Mouse (Mus musculus) thymus, adult 2 months (tissue): ENCODE measurements around the gene Ttc16. TPM values are rescaled to one million over a fixed set of nuclear protein-coding genes. Genes with fewer than 3 reads are reported as not detected.

Experiments
- DNase-seq: peaks from one replicate; pipeline ENCODE4 v3.0.0; 2021
- H3K27ac ChIP-seq: fragments of 200-500 bp; 2 replicates; pipeline ENCODE4 v1.5.1; 2012; ENCODE audit warnings: low read length, control low read depth; ENCODE audit not compliant: control insufficient read depth, insufficient read depth
- H3K27me3 ChIP-seq: fragments of 200-500 bp; 2 replicates; pipeline ENCODE4 v1.6.1; 2012; ENCODE audit warnings: mild to moderate bottlenecking, low read length, moderate library complexity, mixed read lengths; ENCODE audit not compliant: control insufficient read depth, insufficient read depth
- H3K36me3 ChIP-seq: fragments of 200-500 bp; 2 replicates; pipeline ENCODE4 v1.6.1; 2012; ENCODE audit warnings: mild to moderate bottlenecking, low read length, moderate library complexity; ENCODE audit not compliant: control insufficient read depth, insufficient read depth
- H3K4me1 ChIP-seq: fragments of 200-500 bp; replicated peaks from 2 replicates; pipeline ENCODE4 v1.6.1; 2012; ENCODE audit warnings: low read length; ENCODE audit not compliant: control insufficient read depth, insufficient read depth
- H3K4me3 ChIP-seq: fragments of 200-500 bp; 2 replicates; pipeline ENCODE4 v1.5.1; 2012; ENCODE audit warnings: mild to moderate bottlenecking, low read length, control low read depth, moderate library complexity; ENCODE audit not compliant: control insufficient read depth, insufficient read depth
- CTCF ChIP-seq: fragments of 200-500 bp; IDR thresholded peaks from 2 replicates; pipeline ENCODE4 v1.5.1; 2012; ENCODE audit warnings: mild to moderate bottlenecking, control low read depth, low read length, moderate library complexity, borderline replicate concordance; ENCODE audit not compliant: control insufficient read depth, poor library complexity, insufficient read depth; ENCODE audit errors: extremely low read depth
- POLR2A ChIP-seq: fragments of 200-500 bp; IDR thresholded peaks from 2 replicates; pipeline ENCODE4 v1.6.1; 2012; ENCODE audit warnings: mild to moderate bottlenecking, low read length, control low read depth, moderate library complexity; ENCODE audit not compliant: control insufficient read depth, poor library complexity, insufficient read depth; ENCODE audit errors: extremely low read depth
- WGBS: fragments of 180-500 bp; shearing (Covaris S2); methylation state at CpG from one replicate; pipeline ENCODE4 v1.1.7; 2018; 5-methylcytosine and 5-hydroxymethylcytosine counted together
- polyA plus RNA-seq: library from polyadenylated mRNA; depleted of rRNA; stranded (reverse); fragments of >200 nt; gene quantifications from 2 replicates; pipeline ENCODE4 v1.2.3, GENCODE M21; 2012

Gene Ttc16
- polyA plus RNA-seq, 1 experiment, result 2.3 TPM

DNA sequence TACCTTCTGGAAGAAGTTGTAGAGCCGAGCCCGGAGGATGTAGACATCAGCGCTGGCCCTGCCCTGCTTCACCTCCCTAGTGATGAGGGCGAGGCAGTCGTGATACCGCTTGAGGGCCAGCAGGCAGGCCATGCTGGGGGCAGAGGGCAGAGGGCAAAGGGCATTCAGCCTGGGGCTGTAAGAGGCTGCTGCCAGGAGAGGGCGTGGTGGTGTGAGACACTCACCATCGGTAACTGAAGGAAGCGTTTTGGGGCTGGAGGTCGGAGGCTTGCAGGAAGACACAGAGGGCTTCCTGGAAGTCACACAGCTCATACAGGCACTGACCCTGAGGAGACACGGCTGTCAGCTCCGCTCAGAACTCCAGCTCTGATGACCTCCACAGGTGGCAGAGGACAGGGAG, 3.5 kb downstream of the Ttc16 start:
- TF ChIP-seq POLR2A (no peak), CTCF (no peak)
- 73% methylated on average over 12 of the region's 12 CpGs for WGBS
- no peak for DNase-seq

DNA sequence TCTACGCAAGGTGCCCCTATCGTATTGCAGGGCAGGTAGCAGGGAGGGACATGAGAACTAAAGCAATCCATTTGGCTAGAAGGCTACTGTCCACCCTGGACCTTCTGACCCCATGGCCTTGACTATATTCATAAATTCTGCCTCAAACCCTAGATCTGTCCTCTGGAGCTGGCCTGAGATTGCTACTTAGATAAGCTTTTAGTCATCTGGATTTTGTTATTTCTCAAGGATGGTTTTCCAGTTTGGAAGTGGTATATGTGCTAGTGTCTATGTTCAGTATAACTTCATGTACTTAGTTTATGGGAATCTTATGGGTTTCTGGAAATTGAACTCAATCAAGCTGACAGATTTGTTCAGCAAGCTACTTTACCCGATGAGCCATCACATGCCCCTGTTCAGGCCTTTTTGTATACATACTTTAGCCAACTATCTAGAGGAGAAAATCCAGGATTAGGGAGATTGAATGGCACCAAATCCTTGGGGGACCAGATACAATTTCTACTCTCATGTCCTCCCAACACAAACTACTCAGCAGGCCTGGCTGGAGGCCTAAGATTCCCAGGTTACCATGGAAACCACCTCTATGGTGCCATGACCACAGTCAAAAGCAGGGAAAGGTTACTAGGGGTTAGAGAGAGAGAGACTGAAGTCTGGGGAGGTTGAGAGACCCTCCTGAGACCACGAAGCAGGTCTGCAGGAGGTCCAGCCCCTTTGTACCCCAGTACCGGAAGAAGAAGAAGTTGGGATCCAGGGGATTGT, 5.9 kb downstream of the Ttc16 start:
- H3K4me1 ChIP-seq, result peaks cover 22% of the 10 kb centered on the region
- TF ChIP-seq CTCF (no peak), POLR2A (no peak)
- H3K36me3 ChIP-seq, result no peaks in the 10 kb centered on the region
- WGBS, result 94% methylated on average over 5 of the region's 5 CpGs
- DNase-seq, result no peak
- H3K27me3 ChIP-seq, result no peaks in the 10 kb centered on the region
- H3K4me3 ChIP-seq, result no peak overlapping the region
- H3K27ac ChIP-seq, result no peak overlapping the region

More for the DNA sequence above, 3.5 kb downstream of the Ttc16 start:
- Histone ChIP-seq H3K4me3 (no peak overlapping the region), H3K27ac (no peak overlapping the region), H3K27me3 (no peaks in the 10 kb centered on the region), H3K36me3 (no peaks in the 10 kb centered on the region), H3K4me1 (peaks cover 37% of the 10 kb centered on the region)

DNA sequence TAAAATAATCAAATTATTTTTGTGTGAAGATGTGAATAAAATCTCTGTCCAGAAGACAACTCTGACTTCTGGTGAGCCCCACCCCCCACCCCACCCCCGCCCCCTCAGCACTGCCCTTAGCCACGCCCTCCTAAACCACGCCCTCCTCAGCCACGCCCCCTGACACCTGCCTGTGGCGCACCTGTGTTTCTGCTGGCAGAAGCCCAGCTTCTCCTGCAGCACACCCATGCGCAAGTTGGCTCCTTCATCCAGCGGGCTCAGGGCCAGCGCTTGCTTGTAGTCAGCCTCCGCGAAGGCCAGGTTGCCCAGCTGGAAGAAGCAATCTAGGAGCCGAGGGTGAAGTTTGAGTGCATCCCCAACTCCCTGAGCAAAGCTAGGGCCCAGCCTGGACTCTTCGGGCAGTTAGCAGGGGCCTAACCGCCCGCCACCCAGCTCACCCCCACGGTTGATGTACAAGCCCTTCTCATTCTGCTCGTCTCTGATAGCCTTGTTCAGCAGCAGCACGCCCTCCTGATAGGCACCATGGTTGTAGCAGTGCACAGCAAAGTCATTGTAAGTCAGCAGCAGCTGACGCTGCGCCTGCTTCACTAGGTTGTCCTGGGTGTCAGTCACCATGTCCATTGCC, 6.7 kb downstream of the Ttc16 start:
- Histone ChIP-seq H3K4me1 (peaks cover 22% of the 10 kb centered on the region), H3K27me3 (no peaks in the 10 kb centered on the region), H3K36me3 (no peaks in the 10 kb centered on the region), H3K4me3 (no peak overlapping the region), H3K27ac (no peak overlapping the region)
- TF ChIP-seq POLR2A, result no peak
- WGBS, result 83% methylated on average over 19 of the region's 19 CpGs
- no peak for DNase-seq

DNA sequence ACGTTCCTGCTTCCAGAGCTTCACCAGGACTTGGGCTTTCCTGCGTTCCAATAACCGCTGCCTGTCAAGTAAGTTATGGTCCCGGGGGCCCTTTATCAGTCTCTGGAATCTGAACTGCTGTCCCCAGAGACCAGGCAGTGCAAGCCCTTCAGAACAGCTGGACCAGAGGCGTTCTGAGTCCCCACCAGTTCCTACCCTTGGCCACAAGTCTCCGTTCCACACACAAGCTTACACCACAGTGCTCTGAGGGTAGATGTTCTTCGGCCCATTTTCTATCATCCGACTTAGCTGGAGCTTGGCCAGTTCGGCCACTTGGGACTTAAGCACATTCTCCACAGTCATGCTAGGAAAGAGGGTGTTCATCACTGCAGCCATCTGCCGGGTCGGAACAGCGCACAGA, 8.2 kb downstream of the Ttc16 start:
- no peak overlapping the region for H3K27ac ChIP-seq
- no peak overlapping the region for H3K4me3 ChIP-seq
- no peak for DNase-seq
- TF ChIP-seq POLR2A, result no peak
- no peak for TF ChIP-seq CTCF
- H3K36me3 ChIP-seq, result peaks cover 2% of the 10 kb centered on the region
- WGBS, result 82% methylated on average over 12 of the region's 12 CpGs
- no peaks in the 10 kb centered on the region for H3K27me3 ChIP-seq
- H3K4me1 ChIP-seq, result peaks cover 14% of the 10 kb centered on the region

DNA sequence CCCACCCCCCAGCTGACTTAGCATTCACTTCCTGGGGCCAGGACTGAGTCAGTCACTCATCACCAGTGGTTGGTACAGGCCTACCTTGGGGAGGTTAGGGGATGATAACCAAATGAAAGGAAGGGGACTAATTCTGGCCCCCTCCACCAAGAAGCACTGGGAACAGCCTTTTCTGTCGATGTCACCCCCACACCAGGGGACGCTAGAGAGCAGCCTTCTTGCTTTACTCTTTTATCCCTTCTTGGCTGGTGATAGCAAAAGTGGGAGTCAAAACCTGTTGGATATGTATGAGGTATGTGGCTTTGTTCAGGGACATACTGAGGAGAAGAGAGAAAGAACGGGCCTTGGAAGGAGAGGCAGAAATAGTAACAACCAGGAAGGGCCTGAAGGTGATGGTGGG, 12.1 kb downstream of the Ttc16 start:
- H3K4me1 ChIP-seq, result no peaks in the 10 kb centered on the region
- H3K27me3 ChIP-seq, result no peaks in the 10 kb centered on the region
- TF ChIP-seq POLR2A, result no peak
- no peak for TF ChIP-seq CTCF
- no peak overlapping the region for H3K27ac ChIP-seq
- DNase-seq, result no peak
- H3K36me3 ChIP-seq, result peaks cover 13% of the 10 kb centered on the region
- WGBS, result 83% methylated on average over 3 of the region's 3 CpGs
- no peak overlapping the region for H3K4me3 ChIP-seq

DNA sequence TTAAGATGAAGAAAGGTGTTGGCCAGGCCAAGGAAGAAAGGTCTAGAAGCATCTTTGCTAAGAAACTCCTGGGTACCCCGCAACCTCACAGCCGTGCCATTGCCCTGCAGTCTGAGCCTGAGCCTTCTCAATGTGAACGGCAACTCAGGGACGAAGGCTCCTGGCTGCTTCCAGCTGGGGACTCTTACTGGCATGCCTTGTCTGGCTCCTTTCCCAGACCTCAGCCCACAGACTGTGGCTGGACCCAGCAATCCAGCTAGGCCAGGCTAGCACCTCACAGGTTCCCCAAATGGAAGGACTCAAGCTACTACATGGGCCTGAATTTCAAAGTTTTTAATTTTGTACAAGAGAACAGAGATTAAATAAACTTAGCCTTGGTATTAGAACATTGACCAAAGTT, 13.6 kb downstream of the Ttc16 start:
- Histone ChIP-seq H3K4me1 (no peaks in the 10 kb centered on the region), H3K36me3 (peaks cover 13% of the 10 kb centered on the region), H3K4me3 (no peak overlapping the region), H3K27ac (no peak overlapping the region), H3K27me3 (no peaks in the 10 kb centered on the region)
- TF ChIP-seq CTCF (no peak), POLR2A (no peak)
- no peak for DNase-seq
- WGBS, result 94% methylated on average over 4 of the region's 4 CpGs

DNA sequence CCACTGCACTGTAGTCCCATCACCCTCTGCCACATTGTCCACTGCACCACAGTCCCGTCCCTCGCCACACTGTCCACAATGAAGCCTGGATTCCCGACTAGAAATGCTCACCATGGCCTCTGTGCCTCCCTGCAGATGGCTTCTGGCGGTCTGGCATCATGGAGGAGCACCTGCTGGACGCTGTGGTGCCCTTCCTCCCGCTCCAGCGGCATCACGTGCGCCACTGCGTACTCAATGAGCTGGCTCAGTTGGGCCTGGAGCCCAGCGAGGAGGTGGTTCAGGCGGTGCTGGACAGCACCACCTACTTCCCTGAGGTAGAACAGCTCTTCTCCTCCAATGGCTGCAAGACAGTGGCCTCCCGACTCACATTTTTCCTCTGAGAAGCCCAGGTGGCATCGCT, 14.1 kb downstream of the Ttc16 start:
- peaks cover 13% of the 10 kb centered on the region for H3K36me3 ChIP-seq
- 97% methylated on average over 14 of the region's 14 CpGs for WGBS
- no peaks in the 10 kb centered on the region for H3K27me3 ChIP-seq
- H3K4me1 ChIP-seq, result no peaks in the 10 kb centered on the region
- TF ChIP-seq POLR2A (no peak), CTCF (no peak)
- no peak for DNase-seq
- H3K27ac ChIP-seq, result no peak overlapping the region
- no peak overlapping the region for H3K4me3 ChIP-seq
